Mouse (Mus musculus) heart, postnatal 4 days (tissue): ENCODE results near the gene Taar8b. TPM values are rescaled to one million over a fixed set of nuclear protein-coding genes. Genes with fewer than 3 reads are reported as not detected.

Experiments
- total RNA-seq, 2 experiments: library from RNA; stranded (reverse); gene quantifications; 2 replicates each; pipeline ENCODE4 v1.2.3; 2021

Taar8b gene
- total RNA-seq, 2 experiments from 2014 or later, result not detected

Other genes starting within 250 kb of the Taar8b start
- under 1 TPM in 1 of 2 experiments, not detected in 1; 0.19 TPM for gene Vnn3, start 240.8 kb downstream of the Taar8b start, total RNA-seq
- gene Vnn1, start 197.6 kb downstream of the Taar8b start, total RNA-seq, result 1 to 10 TPM; 3.0 to 3.8 TPM
- not detected for gene Taar1, start 171.9 kb downstream of the Taar8b start, total RNA-seq
- gene Taar2, start 153.7 kb downstream of the Taar8b start, total RNA-seq, result not detected
- not detected for gene Taar3, start 142.7 kb downstream of the Taar8b start, total RNA-seq
- not detected for gene Taar4, start 131.8 kb downstream of the Taar8b start, total RNA-seq
- gene Taar5, start 121.6 kb downstream of the Taar8b start, total RNA-seq, result not detected
- not detected for gene Taar6, start 106.6 kb downstream of the Taar8b start, total RNA-seq
- gene Taar7a, start 98.8 kb downstream of the Taar8b start, total RNA-seq, result not detected
- gene Taar7b, start 92.4 kb downstream of the Taar8b start, total RNA-seq, result not detected
- not detected for gene Taar7d, start 65.1 kb downstream of the Taar8b start, total RNA-seq
- gene Taar7e, start 54.7 kb downstream of the Taar8b start, total RNA-seq, result not detected
- not detected for gene Taar7f, start 42.8 kb downstream of the Taar8b start, total RNA-seq
- gene Taar8a, start 15.8 kb downstream of the Taar8b start, total RNA-seq, result not detected
- not detected for gene Taar8c, start 9.6 kb upstream of the Taar8b start, total RNA-seq
- not detected for gene Taar9, start 17.2 kb upstream of the Taar8b start, total RNA-seq
- gene Stx7, start 57.0 kb upstream of the Taar8b start, total RNA-seq, result 10 to 100 TPM; 46.1 to 54.3 TPM
- 1 to 10 TPM in 1 of 2 experiments, under 1 TPM in 1; 0.83 to 1.1 TPM for gene Moxd1, start 131.2 kb upstream of the Taar8b start, total RNA-seq